Mouse (Mus musculus) layer of hippocampus, adult 2 months (tissue): ENCODE data around the gene Ube2u. TPM values are rescaled to one million over a fixed set of nuclear protein-coding genes. Genes with fewer than 3 reads are reported as not detected.
A peak's percentile ranks its signal among the peaks of the same experiment; 100 is the strongest.

Source experiments
- DNase-seq, 2 experiments: peaks; one replicate each; pipeline ENCODE4 v3.0.0; 2022; ENCODE audit warnings: low spot score in 2 of 2
- H3K27ac ChIP-seq: fragments of 200-600 bp; 2 replicates; pipeline ENCODE4 v1.8.1; 2022
- H3K4me3 ChIP-seq: fragments of 200-600 bp; 2 replicates; pipeline ENCODE4 v1.8.1; 2022; ENCODE audit warnings: mild to moderate bottlenecking
- CTCF ChIP-seq: fragments of 200-600 bp; conservative IDR thresholded peaks from 2 replicates; pipeline ENCODE4 v1.8.1; 2022; ENCODE audit warnings: antibody characterized with exemption, mild to moderate bottlenecking, moderate library complexity
- total RNA-seq, 2 experiments: library from RNA; stranded (reverse); gene quantifications; 2 replicates each; pipeline ENCODE4 v1.2.3; 2021

Gene Ube2u
- total RNA-seq, 2 experiments from 2014 or later = not detected

GRCm38 (mm10) chr4:100522534-100522933, 43.9 kb downstream of the Ube2u start:
- Histone ChIP-seq H3K4me3 (no peak overlapping the region), H3K27ac (no peak overlapping the region)
- DNase-seq = no peak
- no peak for TF ChIP-seq CTCF

- TF ChIP-seq CTCF = no peak
- no peak overlapping the region for H3K4me3 ChIP-seq
- no peak for DNase-seq
Measured at GRCm38 (mm10) chr4:100524741-100525140, 46.1 kb downstream of the Ube2u start.

GRCm38 (mm10) chr4:100526296-100526695, 47.6 kb downstream of the Ube2u start:
- TF ChIP-seq CTCF = no peak
- DNase-seq = no peak
- Histone ChIP-seq H3K4me3 (no peak overlapping the region), H3K27ac (no peak overlapping the region)

More at GRCm38 (mm10) chr4:100524741-100525140, 46.1 kb downstream of the Ube2u start:
- H3K27ac ChIP-seq = no peak overlapping the region

- Histone ChIP-seq H3K27ac (no peak overlapping the region), H3K4me3 (peak overlapping the region; percentile 24; the same call in 1 of the 2 replicates)
- TF ChIP-seq CTCF = no peak
- DNase-seq = no peak
Measured at GRCm38 (mm10) chr4:100527086-100527485, 48.4 kb downstream of the Ube2u start.

GRCm38 (mm10) chr4:100527554-100528001, 48.9 kb downstream of the Ube2u start:
- H3K27ac ChIP-seq = no peak overlapping the region
- H3K4me3 ChIP-seq = peak overlapping the region; percentile 24; the same call in 1 of the 2 replicates
- no peak for TF ChIP-seq CTCF
- DNase-seq = no peak

- Histone ChIP-seq H3K27ac (no peak overlapping the region), H3K4me3 (no peak overlapping the region)
- peak; percentile 76 for TF ChIP-seq CTCF
- DNase-seq = no peak
Measured at GRCm38 (mm10) chr4:100533607-100534006, 55.0 kb downstream of the Ube2u start.

GRCm38 (mm10) chr4:100534946-100535345, 56.3 kb downstream of the Ube2u start:
- no peak overlapping the region for H3K27ac ChIP-seq
- no peak for TF ChIP-seq CTCF
- no peak overlapping the region for H3K4me3 ChIP-seq
- DNase-seq = no peak

GRCm38 (mm10) chr4:100537898-100538297, 59.2 kb downstream of the Ube2u start:
- Histone ChIP-seq H3K4me3 (no peak overlapping the region), H3K27ac (peak overlapping the region; percentile 61; the same call in 1 of the 2 replicates)
- peak; percentile 39 to 53 for DNase-seq
- TF ChIP-seq CTCF = peak; percentile 91

- H3K27ac ChIP-seq = no peak overlapping the region
- TF ChIP-seq CTCF = no peak
- H3K4me3 ChIP-seq = no peak overlapping the region
- no peak for DNase-seq
Measured at GRCm38 (mm10) chr4:100539483-100539882, 60.8 kb downstream of the Ube2u start.

GRCm38 (mm10) chr4:100547905-100548304, 69.3 kb downstream of the Ube2u start:
- TF ChIP-seq CTCF = no peak
- Histone ChIP-seq H3K4me3 (no peak overlapping the region), H3K27ac (no peak overlapping the region)
- no peak for DNase-seq

GRCm38 (mm10) chr4:100553296-100553695, 74.6 kb downstream of the Ube2u start:
- no peak overlapping the region for H3K27ac ChIP-seq
- no peak for DNase-seq
- H3K4me3 ChIP-seq = no peak overlapping the region
- no peak for TF ChIP-seq CTCF

- peak; percentile 85 to 90 for DNase-seq
- Histone ChIP-seq H3K27ac (peak overlapping the region; percentile 82), H3K4me3 (peak overlapping the region; percentile 61)
- TF ChIP-seq CTCF = peak; percentile 97
Measured at GRCm38 (mm10) chr4:100588236-100589206, 109.9 kb downstream of the Ube2u start.

- DNase-seq = no peak
- Histone ChIP-seq H3K27ac (no peak overlapping the region), H3K4me3 (no peak overlapping the region)
- no peak for TF ChIP-seq CTCF
Measured at GRCm38 (mm10) chr4:100595771-100596170, 117.1 kb downstream of the Ube2u start.
